Mouse (Mus musculus) hindbrain, embryonic 13.5 days (tissue): Measurements from ENCODE around the gene Gm9887. TPM values are rescaled to one million over a fixed set of nuclear protein-coding genes. Genes with fewer than 3 reads are reported as not detected.
"Not testable (repeated sequence)": the region's sequence is repeated elsewhere in the genome, so short reads cannot be mapped to it uniquely, and the experiment has no call there.

ENCODE experiments used
- ATAC-seq: fragments of 200-750 bp; cut with Nextera tagmentation; 2 replicates; pipeline ENCODE4 v1.8.0; 2017; ENCODE audit warnings: moderate TSS enrichment; ENCODE audit not compliant: low FRiP score
- H3K27ac ChIP-seq: fragments of 300-500 bp; sonication (generic); 2 replicates; pipeline ENCODE4 v1.5.1; 2015; ENCODE audit warnings: inconsistent platforms, mild to moderate bottlenecking, moderate library complexity
- H3K27me3 ChIP-seq: fragments of 300-500 bp; sonication (generic); 2 replicates; pipeline ENCODE4 v1.6.1; 2015; ENCODE audit warnings: mild to moderate bottlenecking, inconsistent platforms
- H3K36me3 ChIP-seq: fragments of 300-500 bp; sonication (generic); 2 replicates; pipeline ENCODE4 v1.6.1; 2015; ENCODE audit warnings: mild to moderate bottlenecking, inconsistent platforms
- H3K4me1 ChIP-seq: fragments of 300-500 bp; sonication (generic); replicated peaks from 2 replicates; pipeline ENCODE4 v1.6.1; 2015; ENCODE audit warnings: inconsistent platforms
- H3K4me2 ChIP-seq: fragments of 300-500 bp; sonication (generic); 2 replicates; pipeline ENCODE4 v1.6.1; 2015; ENCODE audit warnings: inconsistent platforms, mild to moderate bottlenecking, moderate library complexity
- H3K4me3 ChIP-seq: fragments of 300-500 bp; sonication (generic); 2 replicates; pipeline ENCODE4 v1.5.1; 2015; ENCODE audit warnings: mild to moderate bottlenecking, inconsistent platforms
- H3K9ac ChIP-seq: fragments of 300-500 bp; sonication (generic); 2 replicates; pipeline ENCODE4 v1.6.1; 2015; ENCODE audit warnings: mild to moderate bottlenecking, inconsistent platforms
- H3K9me3 ChIP-seq: fragments of 300-500 bp; sonication (generic); 2 replicates; pipeline ENCODE4 v1.6.1; 2016; ENCODE audit warnings: inconsistent platforms
- WGBS: fragments of 180-500 bp; shearing (Covaris S2); methylation state at CpG from one replicate; pipeline ENCODE4 v1.1.7; 2015; 5-methylcytosine and 5-hydroxymethylcytosine counted together
- polyA plus RNA-seq: library from polyadenylated mRNA; unstranded; fragments of >200 nt; fragmentation: Nextera tagmentation; extraction: Ambion mirVana; gene quantifications from 2 replicates; pipeline ENCODE4 v1.2.1, GENCODE M21; 2015

The Gm9887 gene
- polyA plus RNA-seq, 1 experiment from 2014 or later: 0.81 TPM

- H3K36me3 ChIP-seq: no peaks in the 10 kb centered on the region
- no peak overlapping the region for H3K27ac ChIP-seq
- 94% methylated on average over 11 of the region's 11 CpGs for WGBS
- no peak overlapping the region for H3K9ac ChIP-seq
- peaks cover 16% of the 10 kb centered on the region for H3K4me1 ChIP-seq
- H3K4me3 ChIP-seq: no peak overlapping the region
- no peaks in the 10 kb centered on the region for H3K27me3 ChIP-seq
- no peak overlapping the region for H3K4me2 ChIP-seq
- no peak for ATAC-seq
- no peaks in the 10 kb centered on the region for H3K9me3 ChIP-seq
These were observed 6.5 kb upstream of the Gm9887 start for GRCm38 (mm10) chr12:69378558-69379454.

GRCm38 (mm10) chr12:69377636-69378035 lies 5.4 kb upstream of the Gm9887 start:
- H3K9me3 ChIP-seq, H3K27me3 ChIP-seq, ATAC-seq, H3K9ac ChIP-seq, H3K36me3 ChIP-seq, H3K4me2 ChIP-seq, H3K27ac ChIP-seq, H3K4me3 ChIP-seq: not testable (repeated sequence)
- 95% methylated on average over 6 of the region's 6 CpGs for WGBS
- peaks cover 27% of the 10 kb centered on the region for H3K4me1 ChIP-seq

- no peak for ATAC-seq
- peaks cover 27% of the 10 kb centered on the region for H3K4me1 ChIP-seq
- no peak overlapping the region for H3K4me3 ChIP-seq
- no peaks in the 10 kb centered on the region for H3K36me3 ChIP-seq
- H3K27me3 ChIP-seq: no peaks in the 10 kb centered on the region
- no peak overlapping the region for H3K4me2 ChIP-seq
- H3K27ac ChIP-seq: no peak overlapping the region
- H3K9me3 ChIP-seq: no peaks in the 10 kb centered on the region
- WGBS: 100% methylated on average over 1 of the region's 1 CpGs
- H3K9ac ChIP-seq: no peak overlapping the region
These were observed 4.9 kb upstream of the Gm9887 start for GRCm38 (mm10) chr12:69377188-69377587.

- Histone ChIP-seq H3K9ac (no peak overlapping the region), H3K27me3 (no peaks in the 10 kb centered on the region), H3K4me1 (peaks cover 29% of the 10 kb centered on the region), H3K27ac (no peak overlapping the region), H3K9me3 (no peaks in the 10 kb centered on the region), H3K36me3 (no peaks in the 10 kb centered on the region), H3K4me3 (no peak overlapping the region), H3K4me2 (no peak overlapping the region)
- no peak for ATAC-seq
- WGBS: 92% methylated on average over 2 of the region's 2 CpGs
These were observed 3.9 kb upstream of the Gm9887 start for GRCm38 (mm10) chr12:69376132-69376531.

- H3K36me3 ChIP-seq: no peaks in the 10 kb centered on the region
- no peak overlapping the region for H3K27ac ChIP-seq
- H3K9ac ChIP-seq: peak overlapping the region; percentile 97
- H3K9me3 ChIP-seq: no peaks in the 10 kb centered on the region
- H3K4me3 ChIP-seq: peak overlapping the region; percentile 100
- peaks cover 33% of the 10 kb centered on the region for H3K4me1 ChIP-seq
- WGBS: 41% methylated on average over 11 of the region's 11 CpGs
- H3K27me3 ChIP-seq: no peaks in the 10 kb centered on the region
- H3K4me2 ChIP-seq: peak overlapping the region; percentile 95
- no peak for ATAC-seq
These were observed 1.9 kb upstream of the Gm9887 start for GRCm38 (mm10) chr12:69373850-69374766.

GRCm38 (mm10) chr12:69372731-69373331 lies 573 bp upstream of the Gm9887 start:
- Histone ChIP-seq H3K27me3 (no peaks in the 10 kb centered on the region), H3K27ac (peak overlapping the region; percentile 92), H3K36me3 (no peaks in the 10 kb centered on the region), H3K9me3 (no peaks in the 10 kb centered on the region), H3K4me3 (peak overlapping the region; percentile 100), H3K9ac (peak overlapping the region; percentile 97), H3K4me2 (peak overlapping the region; percentile 95), H3K4me1 (peaks cover 33% of the 10 kb centered on the region)
- under 1% methylated on average over 42 of the region's 42 CpGs for WGBS
- ATAC-seq: peak; percentile 18

GRCm38 (mm10) chr12:69371421-69371853 lies 821 bp downstream of the Gm9887 start:
- Histone ChIP-seq H3K27ac (peak overlapping the region; percentile 92), H3K36me3 (no peaks in the 10 kb centered on the region), H3K9ac (peak overlapping the region; percentile 72), H3K9me3 (no peaks in the 10 kb centered on the region), H3K4me1 (peaks cover 33% of the 10 kb centered on the region), H3K4me3 (peak overlapping the region; percentile 100), H3K27me3 (no peaks in the 10 kb centered on the region), H3K4me2 (peak overlapping the region; percentile 65)
- peak; percentile 89 for ATAC-seq
- WGBS: under 1% methylated on average over 24 of the region's 24 CpGs

- Histone ChIP-seq H3K4me3 (peak overlapping the region; percentile 100), H3K9me3 (no peaks in the 10 kb centered on the region)
- no peak for ATAC-seq
These were observed 1.3 kb downstream of the Gm9887 start for GRCm38 (mm10) chr12:69370936-69371335.

GRCm38 (mm10) chr12:69367557-69367956 lies 4.7 kb downstream of the Gm9887 start:
- H3K27me3 ChIP-seq: no peaks in the 10 kb centered on the region
- no peak overlapping the region for H3K4me3 ChIP-seq
- peaks cover 19% of the 10 kb centered on the region for H3K4me1 ChIP-seq
- WGBS: 60% methylated on average over 2 of the region's 2 CpGs
- no peak for ATAC-seq
- H3K9ac ChIP-seq: no peak overlapping the region
- H3K9me3 ChIP-seq: no peaks in the 10 kb centered on the region
- H3K27ac ChIP-seq: no peak overlapping the region
- no peaks in the 10 kb centered on the region for H3K36me3 ChIP-seq
- H3K4me2 ChIP-seq: no peak overlapping the region

More at GRCm38 (mm10) chr12:69370936-69371335, 1.3 kb downstream of the Gm9887 start:
- H3K27me3 ChIP-seq: no peaks in the 10 kb centered on the region
- H3K36me3 ChIP-seq: no peaks in the 10 kb centered on the region
- peak overlapping the region; percentile 92; the same call in 1 of the 2 replicates for H3K27ac ChIP-seq
- WGBS: 21% methylated on average over 7 of the region's 7 CpGs
- H3K4me2 ChIP-seq: peak overlapping the region; percentile 65
- peak overlapping the region; percentile 72 for H3K9ac ChIP-seq
- peaks cover 31% of the 10 kb centered on the region for H3K4me1 ChIP-seq

- no peaks in the 10 kb centered on the region for H3K36me3 ChIP-seq
- no peak overlapping the region for H3K9ac ChIP-seq
- no peak for ATAC-seq
- H3K4me2 ChIP-seq: no peak overlapping the region
- H3K9me3 ChIP-seq: no peaks in the 10 kb centered on the region
- H3K27ac ChIP-seq: no peak overlapping the region
- H3K27me3 ChIP-seq: no peaks in the 10 kb centered on the region
- no peak overlapping the region for H3K4me3 ChIP-seq
- H3K4me1 ChIP-seq: peaks cover 28% of the 10 kb centered on the region
These were observed 5.8 kb downstream of the Gm9887 start for GRCm38 (mm10) chr12:69366424-69366823.

GRCm38 (mm10) chr12:69365757-69366156 lies 6.5 kb downstream of the Gm9887 start:
- Histone ChIP-seq H3K27me3 (no peaks in the 10 kb centered on the region), H3K4me2 (no peak overlapping the region), H3K36me3 (no peaks in the 10 kb centered on the region), H3K9me3 (no peaks in the 10 kb centered on the region), H3K4me3 (no peak overlapping the region), H3K9ac (no peak overlapping the region), H3K27ac (no peak overlapping the region), H3K4me1 (peaks cover 22% of the 10 kb centered on the region)
- 80% methylated on average over 7 of the region's 7 CpGs for WGBS
- ATAC-seq: no peak
